Mouse (Mus musculus): Measurements from ENCODE around the gene Fam171a1.

GRCm38 (mm10) chr2:3239255-3239654 lies 125.2 kb downstream of the Fam171a1 start:
- TF ChIP-seq CTCF (IDR thresholded peaks at IDR 0.05; ENCODE audit: borderline replicate concordance, control insufficient read depth, extremely low read depth, insufficient read depth, low read length, poor library complexity) (no peak), POLR2A (IDR thresholded peaks at IDR 0.05; ENCODE audit: control insufficient read depth, extremely low read depth, insufficient read depth, low read length, poor library complexity) (no peak)
